Mouse (Mus musculus): ENCODE results near the gene Zfp36l2. TPM values are rescaled to one million over a fixed set of nuclear protein-coding genes. Genes with fewer than 3 reads are reported as not detected.

The Zfp36l2 gene
- polyA plus RNA-seq, 1 experiment: 7.9 TPM

DNA sequence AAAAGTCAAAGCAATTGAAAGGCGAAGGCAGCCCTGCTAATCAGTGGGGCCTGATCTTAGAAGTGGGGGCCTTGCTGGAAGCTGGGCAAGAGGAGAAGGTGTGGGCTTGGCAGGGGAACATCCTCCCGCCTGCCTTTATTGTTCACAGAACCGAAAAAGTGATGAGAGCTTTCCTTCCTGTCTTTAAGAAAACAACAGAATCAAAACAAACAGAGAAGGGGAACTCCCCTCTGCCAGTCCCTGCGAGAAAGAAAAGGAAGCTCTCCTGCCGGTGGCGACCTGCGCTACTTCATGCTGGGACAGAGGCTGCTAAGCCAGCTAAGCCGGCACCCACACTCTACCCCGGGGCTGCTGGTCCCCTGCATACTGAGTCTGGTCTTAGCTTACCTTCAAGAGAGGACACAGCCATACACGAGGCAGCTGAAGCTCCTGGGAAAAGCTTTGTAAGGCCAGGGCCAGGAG, 41.9 kb downstream of the Zfp36l2 start:
- Histone ChIP-seq H3K27me3 (ENCODE audit: control insufficient read depth) (no peaks in the 10 kb centered on the region), H3K4me3 (replicated peaks) (peak overlapping the region; percentile 58), H3K9me3 (ENCODE audit: control insufficient read depth, low read length) (no peaks in the 10 kb centered on the region), H3K4me1 (ENCODE audit: control insufficient read depth) (peaks cover 98% of the 10 kb centered on the region), H3K36me3 (ENCODE audit: control insufficient read depth) (peaks cover 10% of the 10 kb centered on the region)
- TF ChIP-seq TAL1 (IDR thresholded peaks at IDR 0.05; ENCODE audit: low read length): no peak
- peak; percentile 86 for TF ChIP-seq GATA1 (IDR thresholded peaks at IDR 0.05; ENCODE audit: low read length)

- peaks cover 98% of the 10 kb centered on the region for H3K4me1 ChIP-seq (ENCODE audit: control insufficient read depth)
- TF ChIP-seq GATA1 (IDR thresholded peaks at IDR 0.05; ENCODE audit: low read length) (no peak), TAL1 (IDR thresholded peaks at IDR 0.05; ENCODE audit: low read length) (no peak)
- no peak overlapping the region for H3K4me3 ChIP-seq (replicated peaks)
- peaks cover 6% of the 10 kb centered on the region for H3K36me3 ChIP-seq (ENCODE audit: control insufficient read depth)
- no peaks in the 10 kb centered on the region for H3K27me3 ChIP-seq (ENCODE audit: control insufficient read depth)
- no peaks in the 10 kb centered on the region for H3K9me3 ChIP-seq (ENCODE audit: control insufficient read depth, low read length)
Measured at GRCm38 (mm10) chr17:84144762-84145599, 42.8 kb downstream of the Zfp36l2 start.

- no peaks in the 10 kb centered on the region for H3K9me3 ChIP-seq (ENCODE audit: control insufficient read depth, low read length)
- no peaks in the 10 kb centered on the region for H3K27me3 ChIP-seq (ENCODE audit: control insufficient read depth)
- no peak overlapping the region for H3K4me3 ChIP-seq (replicated peaks)
- peaks cover 95% of the 10 kb centered on the region for H3K4me1 ChIP-seq (ENCODE audit: control insufficient read depth)
- TF ChIP-seq TAL1 (IDR thresholded peaks at IDR 0.05; ENCODE audit: low read length) (no peak), GATA1 (IDR thresholded peaks at IDR 0.05; ENCODE audit: low read length) (no peak)
- H3K36me3 ChIP-seq (ENCODE audit: control insufficient read depth): peaks cover 6% of the 10 kb centered on the region
Measured at GRCm38 (mm10) chr17:84144130-84144529, 43.6 kb downstream of the Zfp36l2 start.

GRCm38 (mm10) chr17:84143219-84143844, 44.4 kb downstream of the Zfp36l2 start:
- Histone ChIP-seq H3K4me3 (replicated peaks) (no peak overlapping the region), H3K4me1 (ENCODE audit: control insufficient read depth) (peaks cover 95% of the 10 kb centered on the region), H3K27me3 (ENCODE audit: control insufficient read depth) (no peaks in the 10 kb centered on the region), H3K36me3 (ENCODE audit: control insufficient read depth) (peaks cover 4% of the 10 kb centered on the region), H3K9me3 (ENCODE audit: control insufficient read depth, low read length) (no peaks in the 10 kb centered on the region)
- TF ChIP-seq TAL1 (IDR thresholded peaks at IDR 0.05; ENCODE audit: low read length) (no peak), GATA1 (IDR thresholded peaks at IDR 0.05; ENCODE audit: low read length) (no peak)

GRCm38 (mm10) chr17:84141691-84142090, 46.1 kb downstream of the Zfp36l2 start:
- Histone ChIP-seq H3K36me3 (ENCODE audit: control insufficient read depth) (peaks cover 4% of the 10 kb centered on the region; the same call in 1 of the 2 replicates), H3K4me1 (ENCODE audit: control insufficient read depth) (peaks cover 94% of the 10 kb centered on the region), H3K4me3 (replicated peaks) (no peak overlapping the region), H3K9me3 (ENCODE audit: control insufficient read depth, low read length) (no peaks in the 10 kb centered on the region), H3K27me3 (ENCODE audit: control insufficient read depth) (no peaks in the 10 kb centered on the region)
- TF ChIP-seq GATA1 (IDR thresholded peaks at IDR 0.05; ENCODE audit: low read length) (no peak), TAL1 (IDR thresholded peaks at IDR 0.05; ENCODE audit: low read length) (no peak)

DNA sequence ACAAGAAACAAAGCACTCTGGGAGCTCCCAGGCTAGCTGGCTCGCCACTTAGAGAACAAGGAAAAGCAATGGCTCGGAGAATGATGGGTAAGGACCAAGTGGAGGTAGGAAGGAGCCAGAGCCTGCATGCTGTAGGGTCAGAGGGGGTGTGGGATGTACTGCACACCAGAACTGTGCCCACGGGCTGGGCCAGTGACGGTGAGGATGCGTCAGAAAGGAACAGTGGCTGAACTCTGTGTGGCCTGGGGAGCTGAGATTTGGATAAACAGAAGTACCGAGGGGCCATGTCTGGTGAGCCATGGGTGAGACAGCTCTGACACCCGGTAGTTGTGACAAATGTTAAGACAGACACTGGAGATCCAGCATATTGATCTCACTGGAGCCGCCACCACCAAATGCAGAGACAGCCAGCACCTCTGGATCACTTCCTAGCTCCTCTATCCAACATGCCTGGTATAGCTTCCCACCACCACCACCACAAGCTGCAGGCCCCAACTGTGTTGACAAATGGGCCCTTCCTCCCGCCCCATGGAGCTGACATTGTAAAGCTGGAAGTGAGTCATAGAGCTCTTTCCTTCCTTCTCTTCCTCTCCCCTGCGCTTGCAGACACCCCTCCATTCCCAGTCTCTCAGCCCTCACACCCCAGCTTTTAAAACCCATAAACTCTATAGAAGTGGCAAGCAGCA, 46.8 kb downstream of the Zfp36l2 start:
- Histone ChIP-seq H3K4me1 (ENCODE audit: control insufficient read depth) (peaks cover 94% of the 10 kb centered on the region), H3K36me3 (ENCODE audit: control insufficient read depth) (peaks cover 4% of the 10 kb centered on the region; the same call in 1 of the 2 replicates), H3K9me3 (ENCODE audit: control insufficient read depth, low read length) (no peaks in the 10 kb centered on the region), H3K4me3 (replicated peaks) (no peak overlapping the region), H3K27me3 (ENCODE audit: control insufficient read depth) (no peaks in the 10 kb centered on the region)
- TF ChIP-seq GATA1 (IDR thresholded peaks at IDR 0.05; ENCODE audit: low read length): no peak
- no peak for TF ChIP-seq TAL1 (IDR thresholded peaks at IDR 0.05; ENCODE audit: low read length)

- Histone ChIP-seq H3K36me3 (ENCODE audit: control insufficient read depth) (no peaks in the 10 kb centered on the region), H3K27me3 (ENCODE audit: control insufficient read depth) (no peaks in the 10 kb centered on the region), H3K4me1 (ENCODE audit: control insufficient read depth) (peaks cover 84% of the 10 kb centered on the region), H3K9me3 (ENCODE audit: control insufficient read depth, low read length) (no peaks in the 10 kb centered on the region), H3K4me3 (replicated peaks) (no peak overlapping the region)
- no peak for TF ChIP-seq TAL1 (IDR thresholded peaks at IDR 0.05; ENCODE audit: low read length)
- TF ChIP-seq GATA1 (IDR thresholded peaks at IDR 0.05; ENCODE audit: low read length): no peak
Measured at GRCm38 (mm10) chr17:84137393-84138171, 50.2 kb downstream of the Zfp36l2 start.

- Histone ChIP-seq H3K9me3 (ENCODE audit: control insufficient read depth, low read length) (no peaks in the 10 kb centered on the region), H3K27me3 (ENCODE audit: control insufficient read depth) (no peaks in the 10 kb centered on the region), H3K4me3 (replicated peaks) (peak overlapping the region; percentile 19), H3K36me3 (ENCODE audit: control insufficient read depth) (no peaks in the 10 kb centered on the region), H3K4me1 (ENCODE audit: control insufficient read depth) (peaks cover 79% of the 10 kb centered on the region)
- TF ChIP-seq GATA1 (IDR thresholded peaks at IDR 0.05; ENCODE audit: low read length) (no peak), TAL1 (IDR thresholded peaks at IDR 0.05; ENCODE audit: low read length) (no peak)
Measured at GRCm38 (mm10) chr17:84136669-84137392, 50.9 kb downstream of the Zfp36l2 start.

Data from erythroblast, embryonic 14.5 days (primary cell).